Mouse (Mus musculus): ENCODE measurements around the gene 1700017B05Rik.

GRCm38 (mm10) chr9:57227203-57227602 lies 35.2 kb downstream of the 1700017B05Rik start:
- no peak for TF ChIP-seq POLR2A (IDR thresholded peaks at IDR 0.05; ENCODE audit: borderline replicate concordance, low read depth, low read length)
- no peak for TF ChIP-seq CTCF (IDR thresholded peaks at IDR 0.05; ENCODE audit: low read depth, low read length)
